Mouse (Mus musculus) thymus, adult 2 months (tissue): ENCODE data around the gene Nktr. TPM values are rescaled to one million over a fixed set of nuclear protein-coding genes. Genes with fewer than 3 reads are reported as not detected.

Experiments used
- DNase-seq: peaks from one replicate; pipeline ENCODE4 v3.0.0; 2021
- H3K27ac ChIP-seq: fragments of 200-500 bp; 2 replicates; pipeline ENCODE4 v1.5.1; 2012; ENCODE audit warnings: low read length, control low read depth; ENCODE audit not compliant: control insufficient read depth, insufficient read depth
- H3K27me3 ChIP-seq: fragments of 200-500 bp; 2 replicates; pipeline ENCODE4 v1.6.1; 2012; ENCODE audit warnings: mild to moderate bottlenecking, low read length, moderate library complexity, mixed read lengths; ENCODE audit not compliant: control insufficient read depth, insufficient read depth
- H3K36me3 ChIP-seq: fragments of 200-500 bp; 2 replicates; pipeline ENCODE4 v1.6.1; 2012; ENCODE audit warnings: mild to moderate bottlenecking, low read length, moderate library complexity; ENCODE audit not compliant: control insufficient read depth, insufficient read depth
- H3K4me1 ChIP-seq: fragments of 200-500 bp; replicated peaks from 2 replicates; pipeline ENCODE4 v1.6.1; 2012; ENCODE audit warnings: low read length; ENCODE audit not compliant: control insufficient read depth, insufficient read depth
- H3K4me3 ChIP-seq: fragments of 200-500 bp; 2 replicates; pipeline ENCODE4 v1.5.1; 2012; ENCODE audit warnings: mild to moderate bottlenecking, low read length, control low read depth, moderate library complexity; ENCODE audit not compliant: control insufficient read depth, insufficient read depth
- CTCF ChIP-seq: fragments of 200-500 bp; IDR thresholded peaks from 2 replicates; pipeline ENCODE4 v1.5.1; 2012; ENCODE audit warnings: mild to moderate bottlenecking, control low read depth, low read length, moderate library complexity, borderline replicate concordance; ENCODE audit not compliant: control insufficient read depth, poor library complexity, insufficient read depth; ENCODE audit errors: extremely low read depth
- POLR2A ChIP-seq: fragments of 200-500 bp; IDR thresholded peaks from 2 replicates; pipeline ENCODE4 v1.6.1; 2012; ENCODE audit warnings: mild to moderate bottlenecking, low read length, control low read depth, moderate library complexity; ENCODE audit not compliant: control insufficient read depth, poor library complexity, insufficient read depth; ENCODE audit errors: extremely low read depth
- WGBS: fragments of 180-500 bp; shearing (Covaris S2); methylation state at CpG from one replicate; pipeline ENCODE4 v1.1.7; 2018; 5-methylcytosine and 5-hydroxymethylcytosine counted together
- polyA plus RNA-seq: library from polyadenylated mRNA; depleted of rRNA; stranded (reverse); fragments of >200 nt; gene quantifications from 2 replicates; pipeline ENCODE4 v1.2.3, GENCODE M21; 2012

The Nktr gene
- polyA plus RNA-seq, 1 experiment: 95.4 TPM

- Histone ChIP-seq H3K4me3 (no peak overlapping the region), H3K36me3 (peaks cover 78% of the 10 kb centered on the region), H3K27me3 (no peaks in the 10 kb centered on the region), H3K27ac (no peak overlapping the region), H3K4me1 (no peaks in the 10 kb centered on the region)
- DNase-seq: no peak
- WGBS: 61% methylated on average over 8 of the region's 8 CpGs
- TF ChIP-seq CTCF (no peak), POLR2A (no peak)
These were observed 25.1 kb downstream of the Nktr start for GRCm38 (mm10) chr9:121744051-121744450.

DNA sequence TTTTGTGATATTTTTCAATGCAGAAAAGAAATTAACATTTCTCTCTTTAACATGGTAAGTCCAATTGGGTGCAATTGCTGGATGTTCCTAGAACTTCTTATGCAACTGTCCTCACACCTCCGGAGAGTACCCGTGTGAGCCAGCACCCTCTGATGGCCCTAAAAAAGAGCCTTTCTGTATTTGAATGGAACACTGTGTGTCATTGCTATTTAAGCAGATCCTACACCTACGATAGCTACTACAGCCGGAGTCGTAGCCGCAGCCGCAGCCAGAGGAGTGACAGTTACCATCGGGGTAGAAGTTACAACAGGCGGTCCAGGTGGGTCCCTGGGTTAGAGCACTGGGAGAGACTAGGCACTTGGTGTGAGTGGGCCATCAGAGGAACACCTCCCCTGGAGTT, 33.8 kb downstream of the Nktr start:
- no peaks in the 10 kb centered on the region for H3K27me3 ChIP-seq
- 99% methylated on average over 9 of the region's 9 CpGs for WGBS
- no peak overlapping the region for H3K27ac ChIP-seq
- no peak for DNase-seq
- no peaks in the 10 kb centered on the region for H3K4me1 ChIP-seq
- H3K36me3 ChIP-seq: peaks cover 86% of the 10 kb centered on the region
- no peak overlapping the region for H3K4me3 ChIP-seq
- TF ChIP-seq CTCF (no peak), POLR2A (no peak)

GRCm38 (mm10) chr9:121754624-121755023, 35.7 kb downstream of the Nktr start:
- Histone ChIP-seq H3K36me3 (peaks cover 67% of the 10 kb centered on the region), H3K27ac (no peak overlapping the region), H3K27me3 (peaks cover 8% of the 10 kb centered on the region), H3K4me3 (no peak overlapping the region), H3K4me1 (peaks cover 13% of the 10 kb centered on the region)
- no peak for TF ChIP-seq CTCF
- TF ChIP-seq POLR2A: no peak
- no peak for DNase-seq
- 97% methylated on average over 3 of the region's 3 CpGs for WGBS

DNA sequence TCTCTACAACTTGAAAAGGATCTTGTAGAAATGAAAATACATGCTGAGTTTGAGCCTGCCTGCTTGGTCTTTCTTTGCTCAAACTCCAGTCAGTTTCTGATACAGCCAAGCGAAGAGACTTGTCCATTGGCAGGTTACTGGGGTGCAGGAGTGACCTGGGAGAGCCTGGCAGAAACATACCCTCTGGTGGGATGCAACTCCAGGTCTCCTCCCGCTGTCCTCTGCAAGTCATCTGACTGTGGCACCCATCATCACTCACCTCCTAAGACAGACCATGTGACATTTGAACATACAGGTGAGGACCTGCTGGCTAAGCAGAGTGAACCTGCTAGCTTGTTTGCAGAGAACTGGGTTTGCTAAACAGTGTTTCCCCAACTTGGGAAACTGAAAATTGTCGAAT, 37.8 kb downstream of the Nktr start:
- Histone ChIP-seq H3K4me1 (peaks cover 20% of the 10 kb centered on the region), H3K4me3 (no peak overlapping the region), H3K36me3 (peaks cover 46% of the 10 kb centered on the region), H3K27ac (no peak overlapping the region), H3K27me3 (peaks cover 19% of the 10 kb centered on the region)
- TF ChIP-seq POLR2A (no peak), CTCF (no peak)
- DNase-seq: no peak
- 78% methylated on average over 3 of the region's 3 CpGs for WGBS

DNA sequence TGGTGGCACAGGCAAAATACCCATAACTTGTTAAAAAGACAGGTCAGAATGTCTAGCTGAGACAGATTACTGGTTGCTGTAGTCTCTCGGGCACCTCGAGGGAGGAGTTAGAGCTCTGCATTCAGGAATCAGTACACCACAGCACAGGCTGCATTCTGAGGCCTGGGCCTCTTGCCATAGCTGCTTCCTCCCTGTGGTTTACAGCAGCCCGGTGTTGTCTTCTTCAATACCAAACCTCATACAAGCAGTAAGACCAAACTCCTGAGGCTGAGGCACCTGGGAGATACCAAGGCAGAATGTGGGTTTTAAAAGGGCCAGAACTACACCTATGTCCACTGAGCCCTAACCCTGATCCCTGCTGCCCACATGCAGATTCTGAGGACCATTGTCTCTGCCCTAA, 38.5 kb downstream of the Nktr start:
- no peak for TF ChIP-seq POLR2A
- TF ChIP-seq CTCF: no peak
- Histone ChIP-seq H3K4me3 (no peak overlapping the region), H3K27ac (no peak overlapping the region), H3K4me1 (peaks cover 20% of the 10 kb centered on the region), H3K27me3 (peaks cover 19% of the 10 kb centered on the region), H3K36me3 (peaks cover 40% of the 10 kb centered on the region)
- 5% methylated on average over 3 of the region's 3 CpGs for WGBS
- no peak for DNase-seq

- 68% methylated on average over 10 of the region's 10 CpGs for WGBS
- Histone ChIP-seq H3K4me3 (no peak overlapping the region), H3K4me1 (peaks cover 20% of the 10 kb centered on the region), H3K27ac (no peak overlapping the region), H3K27me3 (peaks cover 19% of the 10 kb centered on the region), H3K36me3 (peaks cover 34% of the 10 kb centered on the region)
- DNase-seq: no peak
- TF ChIP-seq POLR2A: 0 out of 2 replicates have a peak, but pooled peaks have one; percentile 4
- no peak for TF ChIP-seq CTCF
These were observed 39.2 kb downstream of the Nktr start for GRCm38 (mm10) chr9:121757835-121758814.

- Histone ChIP-seq H3K4me3 (peak within 1 kb of the TSS; percentile 36), H3K27ac (no peak within 1 kb of the TSS), H3K36me3 (peaks cover 21% of the 10 kb centered on the region), H3K27me3 (peaks cover 19% of the 10 kb centered on the region), H3K4me1 (peaks cover 25% of the 10 kb centered on the region)
- DNase-seq: no peak
- TF ChIP-seq CTCF (no peak), POLR2A (no peak)
- 4% methylated on average over 96 of the region's 97 CpGs for WGBS
These were observed 40.4 kb downstream of the Nktr start, which contains the start of gene Zfp651 for GRCm38 (mm10) chr9:121759091-121760081. Gene Zfp651 (plus strand): TSS chr9:121759330.
